Mouse (Mus musculus) heart, embryonic 14.5 days (tissue): ENCODE results near the gene Xlr5a. TPM values are rescaled to one million over a fixed set of nuclear protein-coding genes. Genes with fewer than 3 reads are reported as not detected.
"Not testable (repeated sequence)": the region's sequence is repeated elsewhere in the genome, so short reads cannot be mapped to it uniquely, and the experiment has no call there.

ENCODE experiments used
- ATAC-seq: fragments of 200-750 bp; cut with Nextera tagmentation; 2 replicates; pipeline ENCODE4 v1.8.0; 2017; ENCODE audit warnings: low read depth, moderate TSS enrichment; ENCODE audit not compliant: insufficient number of reproducible peaks, insufficient read depth, low FRiP score
- H3K27ac ChIP-seq, 2 experiments: fragments of 200-500 bp in 1 of 2; fragments of 300-500 bp in 1 of 2; sonication (generic) in 1 of 2; replicated peaks in 1 of 2; 2 replicates each; pipeline ENCODE4 v1.5.1; 2012 to 2014; ENCODE audit warnings: low read depth in 2 of 2, low read length in 2 of 2, control low read depth in 1 of 2, mild to moderate bottlenecking in 1 of 2, mixed read lengths in 1 of 2; ENCODE audit not compliant: control insufficient read depth in 1 of 2, insufficient read depth in 1 of 2
- H3K27me3 ChIP-seq: fragments of 300-500 bp; sonication (generic); 2 replicates; pipeline ENCODE4 v1.6.1; 2014; ENCODE audit warnings: mild to moderate bottlenecking, low read length, control low read depth; ENCODE audit not compliant: control insufficient read depth, insufficient read depth
- H3K36me3 ChIP-seq: fragments of 300-500 bp; sonication (generic); 2 replicates; pipeline ENCODE4 v1.6.1; 2014; ENCODE audit warnings: mild to moderate bottlenecking, control low read depth, low read length, mixed read lengths; ENCODE audit not compliant: control insufficient read depth, insufficient read depth
- H3K4me1 ChIP-seq, 2 experiments: fragments of 200-500 bp in 1 of 2; fragments of 300-500 bp in 1 of 2; sonication (generic) in 1 of 2; 2 replicates each; pipeline ENCODE4 v1.6.1; 2012 to 2014; ENCODE audit warnings: low read length in 2 of 2, control low read depth in 1 of 2, mixed read lengths in 1 of 2; ENCODE audit not compliant: control insufficient read depth in 2 of 2, insufficient read depth in 2 of 2
- H3K4me2 ChIP-seq: fragments of 300-500 bp; sonication (generic); 2 replicates; pipeline ENCODE4 v1.6.1; 2014; ENCODE audit warnings: mild to moderate bottlenecking, low read length
- H3K4me3 ChIP-seq, 2 experiments: fragments of 200-500 bp in 1 of 2; fragments of 300-500 bp in 1 of 2; sonication (generic) in 1 of 2; 2 replicates each; pipeline ENCODE4 v1.5.1; 2012 to 2014; ENCODE audit warnings: low read length in 2 of 2, mild to moderate bottlenecking in 2 of 2, control low read depth in 1 of 2, low read depth in 1 of 2, moderate library complexity in 1 of 2; ENCODE audit not compliant: control insufficient read depth in 1 of 2, insufficient read depth in 1 of 2
- H3K9ac ChIP-seq: fragments of 300-500 bp; sonication (generic); 2 replicates; pipeline ENCODE4 v1.6.1; 2014; ENCODE audit warnings: mild to moderate bottlenecking, low read length
- H3K9me3 ChIP-seq: fragments of 300-500 bp; sonication (generic); 2 replicates; pipeline ENCODE4 v1.6.1; 2016; ENCODE audit warnings: low read length, control low read depth; ENCODE audit not compliant: control insufficient read depth
- WGBS: fragments of 180-500 bp; shearing (Covaris S2); extraction: QIAGEN DNeasy Blood & Tissue Kit; methylation state at CpG from one replicate; pipeline ENCODE4 v1.1.7; 2014; 5-methylcytosine and 5-hydroxymethylcytosine counted together
- polyA plus RNA-seq: library from polyadenylated mRNA; unstranded; fragments of >200 nt; fragmentation: Nextera tagmentation; extraction: Ambion mirVana; gene quantifications from 2 replicates; pipeline ENCODE4 v1.2.1, GENCODE M21; 2014

Xlr5a gene
- polyA plus RNA-seq, 1 experiment from 2014 or later = 0.14 TPM

DNA sequence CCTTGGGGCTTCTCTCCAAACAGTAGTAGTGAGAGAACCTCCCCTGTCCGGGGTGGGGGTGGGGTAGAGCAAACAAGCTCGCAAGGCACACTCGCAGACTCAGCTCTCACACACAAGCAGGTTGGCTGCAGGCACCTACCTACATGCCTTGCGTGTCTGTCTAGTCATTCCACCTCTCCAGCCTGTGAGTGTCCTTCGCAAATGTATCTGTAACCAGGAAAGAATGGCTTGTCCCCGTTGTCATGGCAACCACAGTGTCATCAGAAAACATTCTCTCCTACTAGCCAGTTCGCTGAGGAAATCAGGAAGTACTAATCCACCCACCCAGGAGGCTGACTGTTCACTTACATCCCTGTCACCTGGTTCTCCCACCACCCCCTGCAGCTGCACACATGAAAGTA lies 149.6 kb downstream of the Xlr5a start:
- H3K9me3 ChIP-seq, ATAC-seq, H3K9ac ChIP-seq, H3K27me3 ChIP-seq, H3K4me2 ChIP-seq, H3K4me1 ChIP-seq, H3K4me3 ChIP-seq, H3K36me3 ChIP-seq, H3K27ac ChIP-seq: not testable (repeated sequence)
- WGBS = no CpG with 5 or more reads among the region's 7 CpGs

DNA sequence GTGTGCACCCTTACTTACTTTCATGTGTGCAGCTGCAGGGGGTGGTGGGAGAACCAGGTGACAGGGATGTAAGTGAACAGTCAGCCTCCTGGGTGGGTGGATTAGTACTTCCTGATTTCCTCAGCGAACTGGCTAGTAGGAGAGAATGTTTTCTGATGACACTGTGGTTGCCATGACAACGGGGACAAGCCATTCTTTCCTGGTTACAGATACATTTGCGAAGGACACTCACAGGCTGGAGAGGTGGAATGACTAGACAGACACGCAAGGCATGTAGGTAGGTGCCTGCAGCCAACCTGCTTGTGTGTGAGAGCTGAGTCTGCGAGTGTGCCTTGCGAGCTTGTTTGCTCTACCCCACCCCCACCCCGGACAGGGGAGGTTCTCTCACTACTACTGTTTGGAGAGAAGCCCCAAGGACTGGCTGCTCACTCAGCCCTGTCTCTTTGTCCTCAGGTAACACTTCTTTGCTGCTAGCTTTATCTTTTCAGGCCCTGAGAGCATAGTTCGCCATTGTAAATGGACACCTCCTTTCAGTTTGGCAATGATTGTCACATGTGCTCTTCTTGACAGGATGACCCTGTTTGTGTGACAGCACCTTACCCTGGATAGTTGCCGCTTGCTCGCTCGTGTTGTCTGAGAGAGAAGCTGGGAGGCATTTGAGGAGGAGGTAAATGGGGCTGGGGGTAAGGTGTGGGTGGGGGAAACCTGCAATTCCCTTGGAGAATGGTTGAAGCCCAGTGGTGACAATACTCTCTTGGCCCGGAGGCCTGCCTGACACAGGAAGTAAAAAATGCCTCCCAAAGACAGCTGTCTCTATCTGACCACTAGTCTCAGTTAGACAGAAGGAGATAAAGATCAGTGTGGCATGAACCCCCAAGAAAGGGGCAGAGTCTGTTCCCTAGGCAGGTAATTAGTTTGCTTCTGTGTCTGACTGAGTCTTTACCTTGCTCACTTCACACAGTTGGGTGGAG lies 169.6 kb downstream of the Xlr5a start:
- no CpG with 5 or more reads among the region's 12 CpGs for WGBS
- not testable (repeated sequence) for H3K27me3 ChIP-seq, H3K9me3 ChIP-seq, H3K4me1 ChIP-seq, H3K27ac ChIP-seq, H3K36me3 ChIP-seq, H3K4me2 ChIP-seq, H3K4me3 ChIP-seq, H3K9ac ChIP-seq, ATAC-seq

DNA sequence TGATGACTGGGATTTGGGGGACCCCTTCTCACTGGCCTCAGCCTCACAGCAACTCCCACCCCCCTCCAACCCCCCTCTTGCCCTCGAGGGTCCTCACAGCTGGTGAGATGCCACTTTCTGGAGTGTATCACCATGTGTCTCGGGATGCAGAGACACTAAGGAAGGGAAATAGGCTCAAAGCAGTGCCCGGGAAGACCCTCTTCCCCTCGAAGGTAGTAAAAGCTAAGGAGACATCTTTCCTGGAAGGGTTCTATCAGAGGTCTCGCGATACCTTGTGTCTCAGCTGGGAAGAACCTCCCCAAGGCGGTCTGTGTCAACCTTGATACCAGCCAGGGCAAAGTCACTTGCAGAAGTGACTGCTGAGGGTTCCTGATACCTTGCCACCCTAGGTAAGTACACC lies 176.0 kb downstream of the Xlr5a start, which contains the start of gene Gm14685:
Gene Gm14685, plus strand, starts transcription at position 301 of the 400 bp plus-strand sequence.
- H3K9ac ChIP-seq, ATAC-seq, H3K27me3 ChIP-seq, H3K4me2 ChIP-seq, H3K4me1 ChIP-seq, H3K9me3 ChIP-seq, H3K4me3 ChIP-seq, H3K27ac ChIP-seq, H3K36me3 ChIP-seq: not testable (repeated sequence)
- no CpG with 5 or more reads among the region's 7 CpGs for WGBS

DNA sequence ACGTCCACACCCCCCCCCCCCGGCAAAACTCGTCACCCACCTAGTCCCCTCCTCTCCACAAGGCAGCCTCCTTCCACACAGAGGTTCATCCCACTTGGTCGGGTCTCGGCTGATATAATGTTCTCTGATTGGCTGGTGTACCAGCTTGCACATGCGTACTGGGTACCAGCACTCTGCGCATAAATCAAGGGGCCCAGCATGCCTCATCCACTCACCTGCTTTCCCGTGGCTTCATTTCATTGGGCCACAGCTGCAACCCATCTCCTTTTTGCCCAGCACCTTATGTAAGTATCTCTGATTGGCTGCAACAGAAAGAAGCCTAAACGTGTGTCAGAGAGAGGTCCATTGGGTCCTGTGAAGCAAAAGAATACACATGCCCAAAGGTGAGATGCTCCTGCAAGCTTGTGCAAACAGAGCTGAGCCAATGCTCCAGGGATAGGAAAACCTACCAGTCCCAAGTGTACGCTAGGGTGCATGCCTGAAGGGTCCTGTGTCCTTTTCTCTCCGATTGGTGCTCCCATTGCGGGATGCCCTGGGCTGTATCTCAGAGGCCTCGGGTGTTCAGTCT lies 195.8 kb downstream of the Xlr5a start, which contains the start of gene Xlr3a:
Gene Xlr3a, minus strand, starts transcription at position 155 of the 568 bp plus-strand sequence.
- not testable (repeated sequence) for H3K9me3 ChIP-seq, H3K4me2 ChIP-seq, H3K4me1 ChIP-seq, H3K9ac ChIP-seq, ATAC-seq, H3K27ac ChIP-seq, H3K27me3 ChIP-seq, H3K36me3 ChIP-seq, H3K4me3 ChIP-seq
- WGBS = 72% methylated on average over 12 of the region's 13 CpGs

DNA sequence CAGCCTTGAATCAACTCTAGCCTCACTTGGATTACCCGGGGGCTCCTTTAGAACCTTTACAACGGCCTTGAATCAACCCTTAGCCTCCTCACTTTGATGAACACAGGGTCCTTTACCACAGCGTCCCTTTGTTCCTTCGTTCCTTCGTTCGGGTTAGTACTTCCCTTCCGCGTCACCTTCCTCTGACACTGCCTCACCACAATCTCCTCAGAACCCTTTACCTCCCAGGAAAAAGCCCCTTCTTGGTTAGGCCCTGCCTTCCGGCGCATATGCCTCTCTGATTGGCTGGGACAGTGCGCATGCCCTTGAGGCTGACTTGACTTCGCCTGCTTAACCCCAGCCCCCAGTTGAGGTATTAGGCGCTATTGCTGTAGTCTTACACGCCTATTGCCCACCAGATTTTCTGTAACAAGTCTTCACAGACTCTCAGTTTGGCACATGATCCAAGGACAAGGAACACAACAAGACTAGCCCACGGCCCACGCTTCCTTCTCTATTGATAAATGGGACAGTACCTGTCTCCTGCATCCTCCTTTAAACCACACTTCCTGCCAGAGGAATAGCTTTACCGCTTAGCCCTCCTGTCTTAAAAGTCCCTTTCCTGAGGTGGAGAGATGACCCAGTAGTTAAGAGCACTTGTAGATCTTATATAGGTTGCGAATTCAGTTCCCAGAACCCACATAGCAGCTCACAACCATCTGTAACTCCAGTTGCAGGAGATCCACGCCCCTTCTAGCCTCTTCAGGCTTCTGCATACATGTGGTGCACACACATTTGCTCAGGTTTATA lies 210.3 kb downstream of the Xlr5a start, which contains the start of gene Xlr4a:
Gene Xlr4a, minus strand, starts transcription at position 212 of the 789 bp plus-strand sequence.
- not testable (repeated sequence) for H3K4me2 ChIP-seq, H3K9me3 ChIP-seq, H3K36me3 ChIP-seq, H3K27ac ChIP-seq, ATAC-seq, H3K4me1 ChIP-seq, H3K9ac ChIP-seq, H3K27me3 ChIP-seq, H3K4me3 ChIP-seq
- WGBS = 77% methylated on average over 17 of the region's 19 CpGs

DNA sequence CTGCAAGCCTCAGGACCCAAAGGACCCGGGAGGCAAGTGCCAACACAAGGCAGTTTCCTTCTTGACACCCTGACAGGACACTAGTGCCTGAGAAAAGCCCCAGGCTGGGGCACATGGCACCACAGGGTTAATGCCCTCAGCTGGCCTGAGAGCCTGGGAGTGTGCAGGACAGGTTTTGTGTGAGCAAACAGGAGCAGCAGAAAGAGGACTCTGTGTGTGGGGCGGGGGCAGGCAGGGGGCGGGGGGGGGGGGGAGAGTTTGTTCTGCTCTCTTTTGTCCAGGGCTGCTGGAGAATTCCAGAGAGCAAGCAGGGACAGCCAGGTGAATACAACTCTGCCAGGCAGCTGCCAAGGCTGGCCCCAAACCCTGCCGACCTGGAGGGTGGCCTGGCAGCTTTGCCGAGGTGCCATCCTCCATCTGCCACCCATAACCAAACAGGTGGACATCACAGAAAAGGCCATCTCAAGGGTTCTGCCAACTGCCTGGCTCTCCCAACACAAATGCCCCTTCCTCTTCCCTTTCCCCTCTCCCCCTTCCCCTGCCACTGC lies 225.9 kb downstream of the Xlr5a start:
- H3K4me2 ChIP-seq, H3K9me3 ChIP-seq, H3K36me3 ChIP-seq, H3K4me3 ChIP-seq, ATAC-seq, H3K27ac ChIP-seq, H3K27me3 ChIP-seq, H3K4me1 ChIP-seq, H3K9ac ChIP-seq: not testable (repeated sequence)
- WGBS = no CpG with 5 or more reads among the region's 5 CpGs

DNA sequence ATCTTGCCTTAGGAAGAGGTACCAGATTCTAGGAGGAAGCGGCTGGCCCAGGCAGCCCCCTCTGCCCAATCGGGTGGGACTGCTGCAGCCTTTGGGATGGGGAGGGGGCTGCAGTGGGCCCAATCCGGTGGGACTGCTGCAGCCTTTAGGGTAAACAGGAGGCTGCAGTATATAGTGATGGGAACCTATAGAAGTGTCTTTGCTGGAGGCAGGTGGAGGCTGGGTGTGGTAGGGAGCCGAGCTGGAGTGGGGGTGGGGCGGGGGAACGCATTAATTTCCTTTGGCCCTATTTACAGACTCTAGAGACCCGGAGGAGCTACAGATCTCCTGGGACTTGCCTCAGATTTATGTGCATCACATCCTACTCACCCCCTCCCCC lies 228.4 kb downstream of the Xlr5a start, which contains the start of gene Pnma3:
Gene Pnma3, plus strand, starts transcription at position 373 of the 379 bp plus-strand sequence.
- peak within 1 kb of the TSS; percentile 46 for H3K4me2 ChIP-seq
- H3K9ac ChIP-seq = no peak within 1 kb of the TSS
- H3K27me3 ChIP-seq = no peaks in the 10 kb centered on the region
- ATAC-seq = no peak
- WGBS = 41% methylated on average over 7 of the region's 7 CpGs
- no peaks in the 10 kb centered on the region for H3K9me3 ChIP-seq
- H3K4me3 ChIP-seq = no peak within 1 kb of the TSS; a peak in 1 of 4 replicates
- H3K27ac ChIP-seq = no peak within 1 kb of the TSS
- H3K4me1 ChIP-seq = no peaks in the 10 kb centered on the region
- H3K36me3 ChIP-seq = no peaks in the 10 kb centered on the region
